Mouse (Mus musculus) urinary bladder, postnatal 25 days (tissue): Measurements from ENCODE around the gene Pdx1.

Experiments
- DNase-seq: peaks from one replicate; pipeline ENCODE4 v3.0.0; 2022; ENCODE audit warnings: low spot score

Gene Pdx1

DNA sequence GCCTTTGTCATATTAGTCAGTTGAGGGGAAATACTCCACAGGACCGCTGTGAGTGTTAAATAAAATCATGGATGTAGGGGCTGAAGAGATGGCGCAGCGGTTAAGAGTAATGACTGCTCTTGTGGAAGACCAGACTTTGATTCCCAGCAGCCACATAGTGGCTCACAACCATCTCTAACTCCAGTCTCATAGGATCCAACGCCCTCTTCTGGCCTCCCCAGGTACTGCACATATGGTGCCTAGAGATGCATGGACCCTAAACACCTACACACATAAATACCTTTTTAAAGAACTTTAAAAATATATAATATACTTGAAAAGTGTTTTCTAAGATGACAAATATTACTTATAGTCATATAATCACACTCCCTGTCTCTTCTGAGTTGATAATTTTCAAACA lies 14.6 kb downstream of the Pdx1 start:
- no peak for DNase-seq

DNA sequence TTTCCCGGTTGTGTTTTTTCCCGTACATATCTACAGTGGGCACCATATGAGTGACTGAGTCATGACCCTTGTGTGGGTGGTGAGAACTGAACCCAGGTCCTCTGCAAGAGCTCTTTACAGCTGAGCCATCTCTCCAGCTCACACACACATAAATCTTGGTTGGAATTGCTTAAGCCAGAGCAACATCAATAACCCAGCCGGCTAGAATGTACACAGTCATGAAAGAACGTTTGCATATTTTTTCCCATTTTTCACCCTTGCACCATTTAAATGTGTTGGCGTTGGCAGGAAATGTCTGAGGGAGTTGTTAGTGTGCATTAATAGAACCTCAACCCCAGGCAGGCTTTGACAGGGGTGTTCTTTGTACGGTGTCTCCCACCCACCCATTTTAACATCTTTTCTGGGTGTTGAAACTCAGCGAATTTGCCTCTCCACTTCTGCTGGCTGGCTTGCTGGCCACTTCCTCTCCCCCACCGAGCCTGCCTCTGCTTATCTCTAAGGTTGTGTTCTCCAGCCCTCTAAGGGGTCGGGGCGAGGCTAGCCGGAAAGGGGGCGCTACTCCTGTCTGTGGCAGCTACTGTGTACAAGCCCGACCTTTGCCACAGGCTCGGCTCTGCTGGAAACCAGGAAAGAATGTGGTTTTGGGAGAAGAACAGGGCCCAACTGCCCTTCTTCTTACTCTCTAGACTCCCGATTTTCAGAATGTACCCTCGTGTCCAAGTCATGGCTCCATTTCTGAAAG lies 22.2 kb downstream of the Pdx1 start:
- no peak for DNase-seq

DNA sequence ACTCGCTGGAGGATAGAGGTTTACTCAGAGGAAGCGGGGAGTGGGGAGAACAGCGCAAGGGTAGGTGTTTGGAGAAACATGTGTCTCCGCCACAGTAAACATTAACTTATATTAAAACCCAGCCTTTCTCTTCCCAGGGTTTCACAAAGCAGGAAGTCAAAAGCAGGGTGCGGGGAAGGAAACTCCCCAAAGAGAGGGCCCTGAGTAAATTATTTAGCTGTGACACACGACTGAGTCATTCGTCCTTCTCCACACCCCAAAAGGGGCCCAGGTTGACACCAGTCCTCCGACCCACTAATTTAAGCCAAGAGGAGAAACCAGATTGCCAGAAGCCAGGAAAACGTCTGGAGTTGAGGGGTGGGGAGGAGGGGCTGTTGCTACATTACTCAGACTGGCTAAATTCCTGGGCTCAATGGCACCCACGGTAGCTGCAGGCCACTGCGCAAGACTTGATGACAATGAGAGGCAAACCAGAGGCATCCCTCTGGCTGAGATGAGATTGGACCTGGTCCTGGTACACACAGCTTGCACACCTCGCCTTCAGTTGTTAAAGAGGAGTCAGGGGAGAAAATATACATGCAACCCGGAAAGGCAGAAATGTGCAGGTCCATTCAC lies 22.9 kb downstream of the Pdx1 start:
- DNase-seq = no peak

DNA sequence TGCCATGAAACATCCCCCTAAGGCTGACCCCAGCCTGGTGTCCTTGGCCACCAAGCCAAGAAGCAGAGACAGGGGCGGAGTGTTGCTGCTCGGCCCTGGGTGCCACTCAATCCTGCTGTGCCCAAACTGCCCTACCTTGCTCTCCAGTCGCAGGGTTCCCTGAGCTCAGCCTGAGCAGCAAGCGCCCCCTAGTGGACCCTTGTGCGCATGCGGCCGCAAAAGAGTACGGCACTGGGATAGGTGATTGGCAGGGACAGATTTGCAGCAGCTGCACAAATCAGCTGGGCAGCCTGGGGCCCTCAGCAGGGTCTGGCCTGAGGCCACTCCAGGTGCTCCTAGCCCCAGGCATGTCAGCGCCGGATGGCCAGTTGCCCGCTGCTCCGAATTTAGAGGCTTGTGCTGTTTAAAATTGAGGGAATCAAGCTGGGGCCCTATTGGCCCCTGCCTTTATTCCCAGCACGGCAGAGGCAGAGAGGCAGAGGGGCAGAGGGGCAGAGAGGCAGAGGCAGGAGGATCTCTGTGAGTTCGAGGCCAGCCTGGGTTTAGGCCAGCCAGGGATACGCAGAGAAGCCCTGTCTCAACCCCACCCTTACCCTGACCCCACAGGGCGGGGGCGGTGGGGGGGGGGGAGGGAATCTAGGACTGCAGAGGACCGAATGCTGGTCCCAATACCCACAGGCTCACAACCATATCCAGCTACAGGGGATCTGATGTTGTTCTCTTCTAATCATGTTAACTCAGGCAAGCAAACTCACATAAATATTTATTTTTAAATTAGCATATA lies 23.6 kb downstream of the Pdx1 start:
- DNase-seq = peak; percentile 54

DNA sequence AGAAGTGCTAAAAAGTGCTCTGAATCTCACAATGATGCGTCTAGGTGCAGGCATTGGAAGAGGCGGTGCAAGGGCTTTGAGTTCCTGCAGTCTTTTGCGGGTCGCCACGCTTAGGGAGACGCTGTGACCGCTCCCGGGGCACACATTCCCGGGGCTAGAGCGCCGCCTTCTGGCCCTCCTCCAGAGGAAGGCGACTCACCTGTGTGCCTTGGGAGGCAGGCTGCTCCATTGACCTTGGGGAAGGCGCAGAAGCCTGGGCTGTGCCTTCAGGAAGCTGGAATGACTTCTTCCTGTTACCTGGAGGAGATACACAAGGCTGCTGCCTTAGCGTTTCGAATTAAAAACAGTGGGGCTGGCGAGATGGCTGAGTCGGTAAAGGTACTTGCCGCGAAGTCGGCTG lies 24.4 kb downstream of the Pdx1 start:
- no peak for DNase-seq

DNA sequence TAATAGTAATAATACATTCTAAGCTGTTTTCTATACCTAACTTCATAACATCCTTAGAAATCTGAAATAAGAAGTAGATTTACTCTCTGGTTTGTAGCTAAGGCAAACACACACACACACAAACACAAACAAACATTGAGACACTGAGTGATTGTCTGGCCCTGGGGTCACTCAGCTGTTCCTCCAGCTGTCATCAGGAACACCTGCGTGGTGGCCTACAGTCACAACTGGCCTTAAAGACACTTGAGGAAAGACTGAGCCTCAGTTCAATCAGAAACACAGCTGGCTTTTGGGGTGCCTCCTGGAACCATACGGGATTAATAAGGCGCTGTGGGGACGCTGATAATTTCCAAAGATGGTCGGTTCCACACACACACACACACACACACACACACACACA lies 27.5 kb downstream of the Pdx1 start:
- no peak for DNase-seq

DNA sequence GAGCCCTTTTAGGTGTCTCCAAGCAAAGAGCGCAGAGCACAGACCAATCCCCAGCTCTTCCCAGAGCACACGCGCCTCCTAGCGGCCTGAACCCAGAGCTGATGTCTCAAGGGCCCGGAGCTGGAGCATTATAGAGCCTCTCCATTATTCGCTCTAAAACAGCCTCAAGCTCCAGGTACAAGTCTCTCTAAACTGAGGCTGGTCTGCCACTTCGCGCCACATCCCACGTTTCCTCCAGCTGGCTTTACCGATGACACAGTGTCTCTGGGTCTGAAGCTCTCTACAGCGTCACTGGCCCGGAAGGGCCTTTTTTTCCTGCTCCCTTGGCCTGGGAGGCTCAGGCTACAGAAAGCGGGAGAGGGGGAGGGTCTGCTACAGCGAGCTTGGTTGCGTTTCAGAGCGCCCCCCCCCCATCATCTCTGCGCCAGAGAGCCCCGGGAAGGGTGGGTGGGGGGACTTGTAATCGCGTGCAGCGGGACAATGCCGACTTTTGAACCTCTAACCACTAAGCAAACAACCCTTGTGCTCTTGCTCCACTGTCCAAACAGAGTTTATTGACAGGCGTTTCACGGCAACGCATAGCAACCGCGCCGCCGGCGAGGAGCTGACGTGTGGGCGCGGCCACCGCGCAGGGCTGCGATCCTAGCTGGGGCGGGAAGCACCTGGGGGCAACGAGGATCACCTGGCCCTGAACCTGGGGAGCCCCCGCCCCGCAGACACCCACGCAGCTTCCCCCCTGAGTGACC lies 29.7 kb downstream of the Pdx1 start:
- no peak for DNase-seq

DNA sequence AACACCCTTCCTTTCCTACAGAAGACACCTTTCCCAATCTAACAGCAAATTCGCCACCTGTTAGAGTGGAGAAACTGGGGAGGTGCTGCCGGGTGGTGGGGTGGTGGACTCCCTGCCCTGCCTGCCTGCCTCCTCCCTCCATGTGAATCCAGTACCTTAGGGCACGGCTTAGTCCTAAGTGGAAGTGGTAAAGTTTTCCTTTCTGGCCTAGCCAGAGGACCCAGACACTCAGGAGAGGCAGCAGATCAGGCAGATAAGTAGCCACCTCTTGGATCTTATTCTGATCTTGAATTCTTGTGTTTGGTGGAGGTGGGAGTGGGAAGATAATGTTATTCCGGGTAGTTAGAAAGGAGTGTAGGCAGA lies 30.2 kb downstream of the Pdx1 start:
- no peak for DNase-seq

DNA sequence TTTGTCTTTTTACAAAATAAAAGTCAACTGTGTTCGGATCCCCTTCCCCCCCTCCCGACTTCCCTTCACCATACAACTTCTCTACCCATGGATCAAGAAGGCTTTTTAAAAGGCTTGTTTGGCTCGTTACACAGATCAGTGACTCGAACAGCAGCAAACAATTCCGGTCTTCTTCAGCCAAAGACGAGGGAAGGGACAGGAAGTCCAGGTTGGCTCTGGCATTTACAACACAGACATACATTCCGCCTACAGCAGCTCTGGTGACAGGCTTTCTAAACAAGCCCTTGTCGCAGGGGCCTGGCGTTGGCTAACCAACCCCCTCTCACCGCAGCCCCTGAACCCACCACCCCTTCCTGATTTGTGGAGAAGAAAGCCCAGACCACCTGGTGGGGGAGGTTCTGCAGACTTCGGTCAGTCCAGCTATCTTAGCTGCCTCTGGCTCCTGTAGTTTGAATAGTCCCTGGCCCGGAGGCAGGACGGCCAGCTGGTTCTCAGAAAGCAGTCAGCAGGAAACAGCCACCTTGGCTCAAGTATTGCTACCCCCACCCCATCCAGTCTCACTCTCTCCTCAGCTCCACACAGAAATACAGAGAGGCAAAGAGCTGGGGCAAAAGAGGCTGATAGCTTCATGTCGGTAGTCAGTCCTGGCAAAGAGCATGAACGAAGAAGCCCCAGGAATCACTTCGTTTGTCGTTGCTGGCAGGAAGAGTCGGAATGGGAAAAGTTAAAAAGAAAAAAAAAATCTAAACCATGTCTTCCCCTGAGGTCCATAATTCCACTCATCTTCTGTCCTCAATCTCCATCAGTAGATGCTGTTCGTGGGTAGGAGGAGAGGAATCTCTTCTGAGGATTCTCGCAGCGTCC lies 31.4 kb downstream of the Pdx1 start:
- no peak for DNase-seq

DNA sequence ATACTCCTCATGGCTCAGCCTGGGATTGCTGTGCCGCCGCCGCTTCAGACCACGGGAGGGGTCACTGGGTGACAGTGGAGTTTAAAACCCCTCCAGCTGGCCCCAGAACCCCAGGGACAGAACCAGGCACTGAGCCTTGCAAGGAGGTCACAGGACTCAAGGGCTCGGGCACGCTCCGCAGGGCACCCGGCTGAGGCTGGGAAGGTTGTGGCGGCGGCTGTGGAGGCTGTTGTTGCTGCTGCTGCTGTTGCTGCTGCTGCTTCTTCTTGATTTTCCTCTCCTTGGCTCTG lies 32.0 kb downstream of the Pdx1 start:
- no peak for DNase-seq

DNA sequence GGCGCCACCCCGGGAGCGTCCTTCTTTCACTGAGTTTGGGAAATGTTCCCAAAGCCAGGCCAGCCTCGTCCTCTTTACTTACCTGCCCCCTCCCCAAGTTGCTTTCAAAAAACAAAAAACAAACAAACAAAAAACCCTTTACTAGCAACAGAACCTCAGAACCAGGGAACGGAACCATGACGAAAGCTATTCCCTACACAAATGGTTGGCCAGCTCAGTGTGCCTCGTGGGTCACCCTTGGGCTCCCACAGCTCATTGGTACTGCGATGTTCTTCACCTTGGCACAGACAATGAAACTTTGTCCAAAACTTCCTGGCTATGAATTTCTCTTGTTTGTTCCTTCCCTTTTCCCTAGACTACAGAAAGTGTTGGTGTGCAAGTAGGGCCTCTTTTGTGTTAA lies 32.4 kb downstream of the Pdx1 start:
- no peak for DNase-seq

DNA sequence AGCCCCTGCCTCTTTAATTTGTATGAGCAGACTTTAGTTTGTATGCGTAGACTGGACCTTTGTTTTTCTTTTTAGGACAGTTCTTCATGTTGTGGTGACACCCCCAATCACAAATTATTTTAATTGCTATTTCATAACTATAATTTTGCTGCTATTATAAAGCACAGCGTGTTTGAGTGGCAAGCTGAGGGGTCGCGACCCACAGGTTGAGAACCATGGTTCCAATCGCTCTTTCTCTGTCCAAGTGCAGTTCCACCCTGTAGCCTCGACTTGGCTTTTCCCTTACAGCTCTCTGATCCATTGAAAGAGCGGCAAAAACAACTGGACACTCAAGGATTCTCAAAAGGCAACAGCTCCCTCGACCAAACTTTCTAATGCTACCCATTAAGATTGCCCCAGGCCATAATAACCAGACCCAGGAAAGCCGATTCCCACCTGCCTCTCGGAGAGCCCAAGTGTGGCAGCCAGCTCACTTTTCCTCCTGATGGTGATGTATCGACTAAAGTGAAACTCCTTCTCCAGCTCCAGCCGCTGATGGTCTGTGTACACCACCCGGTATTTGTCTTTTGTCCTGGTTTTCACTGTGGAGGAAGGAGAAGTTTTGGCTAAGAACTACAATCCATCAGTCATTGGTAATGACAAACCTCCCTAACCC lies 33.1 kb downstream of the Pdx1 start:
- DNase-seq = no peak

DNA sequence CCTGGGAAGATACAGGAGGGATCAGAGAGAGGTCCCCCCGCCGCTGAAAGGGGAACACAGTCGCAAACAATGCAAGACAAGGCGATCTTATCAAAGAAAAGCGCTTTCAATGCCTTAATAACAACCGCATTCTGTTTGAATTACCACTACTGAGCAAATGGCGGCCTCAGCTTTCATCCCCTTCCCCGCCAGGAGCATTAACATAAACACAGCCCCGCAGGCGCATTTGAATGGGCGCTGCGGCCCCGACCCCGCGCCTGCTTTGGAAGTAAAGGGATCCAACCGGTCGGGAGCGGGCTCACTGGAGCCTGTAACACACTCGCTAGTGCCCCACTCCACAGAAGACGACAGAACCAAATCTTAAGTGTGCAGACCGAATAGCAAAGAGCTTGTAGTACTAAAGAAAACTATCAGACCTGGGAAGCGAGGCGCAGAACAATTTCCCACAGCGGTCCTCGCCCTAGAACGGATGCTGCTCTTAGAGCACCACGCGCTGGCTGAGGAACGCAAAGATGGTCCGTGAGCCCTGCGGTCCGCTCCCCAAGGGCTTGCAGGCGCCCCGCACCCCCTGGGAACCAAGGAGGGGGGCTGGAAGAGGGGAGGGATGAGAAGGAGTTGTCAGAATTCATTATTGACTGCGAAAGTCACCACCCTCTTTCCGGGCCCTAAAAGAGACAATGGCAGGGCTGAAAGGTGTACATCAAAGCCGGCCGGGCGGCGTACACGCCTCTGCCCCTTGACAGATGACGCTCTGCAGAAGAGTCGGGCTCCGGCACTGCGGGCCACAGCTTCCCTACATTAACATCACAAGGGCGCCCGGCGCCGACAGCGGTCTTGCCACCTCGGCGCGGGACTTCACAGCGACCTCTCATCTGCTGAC lies 34.8 kb downstream of the Pdx1 start:
- DNase-seq = no peak

DNA sequence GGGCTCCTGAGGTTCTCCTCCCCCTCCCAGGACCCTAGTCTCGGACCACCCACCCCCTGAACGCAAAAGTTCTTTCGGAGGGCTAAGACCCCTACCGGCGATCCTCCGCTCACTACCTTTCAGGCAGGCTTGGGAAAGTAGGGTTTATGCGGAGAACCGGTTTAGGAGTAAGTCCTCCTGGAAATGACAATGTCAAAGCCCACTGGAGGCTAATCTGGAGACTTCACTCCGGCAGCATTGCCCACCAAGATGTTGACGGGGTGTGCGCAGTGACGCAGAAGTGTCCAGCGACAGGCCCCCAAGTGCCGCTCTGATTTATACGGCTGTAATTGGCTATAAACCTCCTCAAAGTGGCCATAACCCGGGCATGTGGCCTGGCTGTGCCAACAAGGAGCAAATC lies 35.4 kb downstream of the Pdx1 start:
- DNase-seq = no peak

DNA sequence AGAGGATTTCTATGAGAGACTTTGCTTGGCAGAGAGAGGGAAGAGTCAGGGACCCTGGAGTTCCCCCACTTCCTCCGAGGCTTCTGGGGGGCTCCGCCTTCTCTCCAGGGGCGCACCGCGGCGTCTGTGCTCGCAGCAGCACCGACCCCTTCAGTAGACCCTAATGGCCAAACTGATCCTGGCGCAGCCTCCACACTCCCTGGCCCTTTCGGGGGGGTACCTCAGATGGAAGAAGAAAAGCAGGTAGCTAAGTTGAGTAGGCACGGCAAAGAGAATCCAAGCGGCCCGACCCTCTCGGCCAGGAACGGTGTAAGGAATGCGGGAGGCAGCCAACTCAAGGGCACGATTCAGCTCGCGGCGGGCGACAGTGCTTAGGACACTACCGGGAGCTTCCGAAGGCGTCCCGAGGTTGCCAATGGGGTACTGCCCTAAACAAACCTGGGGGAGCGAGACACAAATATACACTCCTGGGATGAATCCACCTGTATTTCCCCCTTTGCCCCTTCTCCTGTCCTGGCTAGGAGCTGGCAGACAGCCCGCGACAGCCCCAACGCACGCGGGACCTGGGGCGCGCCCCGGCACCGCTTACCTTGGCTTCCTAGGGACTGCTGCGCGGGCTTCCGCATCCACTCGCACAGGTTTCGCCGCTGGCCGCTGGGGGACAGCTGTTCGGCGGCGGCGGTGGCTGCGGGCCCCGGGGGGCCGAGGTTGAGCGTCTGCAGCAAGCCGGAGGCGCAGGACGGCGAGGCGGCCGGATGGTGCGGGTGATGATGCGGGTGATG lies 36.3 kb downstream of the Pdx1 start:
- DNase-seq = no peak

DNA sequence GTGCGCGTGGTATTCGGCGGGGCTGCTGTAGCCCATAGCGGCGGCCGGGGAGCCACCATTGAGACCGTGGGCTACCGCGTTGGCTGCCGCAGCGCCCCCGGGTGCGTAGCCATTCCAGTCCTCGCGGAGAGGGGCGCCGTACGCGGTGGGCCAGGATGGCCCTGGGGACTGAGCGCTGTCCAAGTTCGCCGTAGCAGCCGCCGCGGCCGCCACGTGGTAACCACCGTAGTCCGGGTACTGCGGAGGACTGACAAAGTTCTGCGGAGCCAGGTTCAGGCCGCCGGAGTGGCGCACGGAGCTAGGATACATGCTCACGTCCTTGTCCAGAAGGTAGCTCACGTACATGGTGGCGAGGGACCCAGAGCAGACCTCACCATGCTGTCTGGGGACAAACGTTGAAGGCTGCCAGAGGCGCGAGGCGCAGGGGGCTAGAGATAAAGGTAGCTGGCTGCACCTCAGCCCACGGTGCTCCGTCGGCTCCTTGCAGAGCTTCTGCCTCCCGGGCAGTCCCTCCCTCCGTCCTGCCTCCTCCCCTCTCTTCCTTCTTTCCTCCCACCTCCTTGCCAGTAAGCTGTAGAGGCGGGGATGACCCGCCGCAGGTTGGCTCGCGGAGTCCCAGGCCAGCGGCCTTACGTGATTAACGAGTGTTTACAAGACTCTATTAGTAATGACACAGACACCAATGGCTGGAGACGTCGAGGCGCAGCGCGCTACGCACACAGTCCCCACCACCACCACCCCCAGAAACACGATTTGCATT lies 37.1 kb downstream of the Pdx1 start, which contains the start of gene Cdx2:
Cdx2 (minus strand) TSS at position 633 of the 760 bp plus-strand sequence.
- no peak for DNase-seq

DNA sequence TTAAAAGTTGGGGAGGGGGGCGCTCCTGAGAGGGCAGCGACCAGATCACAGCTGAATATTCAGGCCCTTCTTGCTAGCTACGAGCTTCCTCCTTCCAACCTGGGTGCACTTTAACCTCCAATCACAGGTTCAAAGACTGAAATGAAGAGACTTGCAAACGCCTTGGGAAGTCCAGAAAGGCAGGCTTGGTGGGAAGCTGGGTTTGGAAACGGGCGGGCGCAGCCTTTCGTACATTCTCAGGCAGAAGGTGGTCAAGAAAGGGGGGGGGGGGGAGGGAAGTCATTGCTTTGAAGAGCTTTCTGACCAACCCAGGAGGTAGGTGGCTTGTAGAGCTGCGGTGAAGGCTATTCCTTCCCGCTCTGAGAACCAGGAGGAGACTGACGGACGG lies 37.6 kb downstream of the Pdx1 start:
- no peak for DNase-seq

DNA sequence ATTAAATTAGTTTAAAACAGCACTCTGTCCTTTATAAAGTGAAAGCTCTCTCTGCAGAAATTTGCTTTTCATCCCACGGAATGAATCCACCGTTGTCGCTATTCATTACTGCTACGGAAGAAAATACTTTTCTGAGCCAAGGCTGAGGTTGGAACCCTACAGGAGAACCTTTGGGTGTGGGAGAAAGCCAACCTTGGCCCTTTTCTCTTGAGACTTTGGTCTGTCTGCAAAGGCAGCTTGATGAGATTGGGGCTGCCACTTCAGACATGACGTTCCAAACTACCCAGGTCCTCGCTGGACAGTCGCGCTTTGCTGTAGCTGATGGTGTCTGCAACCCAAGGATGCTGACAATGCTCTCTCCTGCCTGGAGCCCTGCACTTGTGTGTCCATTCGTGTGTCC lies 38.7 kb downstream of the Pdx1 start:
- no peak for DNase-seq

DNA sequence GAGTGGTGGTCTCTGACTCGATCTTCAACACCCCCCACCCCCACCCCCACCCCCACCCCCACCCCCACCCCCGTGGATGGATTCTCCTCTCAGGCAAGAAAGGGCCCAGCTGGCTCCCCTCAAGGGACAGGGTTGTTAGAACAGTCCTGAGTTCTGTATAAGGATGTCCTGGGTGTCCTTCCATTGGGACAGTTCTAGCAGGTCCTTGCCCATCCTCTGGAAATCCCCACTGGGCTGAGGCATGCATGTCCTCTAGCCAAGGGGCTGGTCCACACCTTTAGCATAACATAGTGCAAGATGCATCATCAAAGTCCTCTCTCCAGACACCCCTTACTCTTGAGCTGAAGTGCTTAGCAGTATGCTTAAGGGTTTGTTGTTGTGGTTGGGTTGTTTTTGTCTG lies 40.0 kb downstream of the Pdx1 start:
- DNase-seq = no peak
